Mouse (Mus musculus) retina, postnatal 7 days (tissue): ENCODE results near the gene Hps6.

Experiments used
- DNase-seq: peaks from one replicate; pipeline ENCODE4 v3.0.0-alpha.2; 2012; ENCODE audit warnings: low read depth, low spot score

The Hps6 gene

GRCm38 (mm10) chr19:46044993-46045695, 41.8 kb downstream of the Hps6 start, which contains the start of gene Ldb1:
Ldb1 (minus strand) TSS chr19:46045214.
- peak; percentile 77 for DNase-seq

DNA sequence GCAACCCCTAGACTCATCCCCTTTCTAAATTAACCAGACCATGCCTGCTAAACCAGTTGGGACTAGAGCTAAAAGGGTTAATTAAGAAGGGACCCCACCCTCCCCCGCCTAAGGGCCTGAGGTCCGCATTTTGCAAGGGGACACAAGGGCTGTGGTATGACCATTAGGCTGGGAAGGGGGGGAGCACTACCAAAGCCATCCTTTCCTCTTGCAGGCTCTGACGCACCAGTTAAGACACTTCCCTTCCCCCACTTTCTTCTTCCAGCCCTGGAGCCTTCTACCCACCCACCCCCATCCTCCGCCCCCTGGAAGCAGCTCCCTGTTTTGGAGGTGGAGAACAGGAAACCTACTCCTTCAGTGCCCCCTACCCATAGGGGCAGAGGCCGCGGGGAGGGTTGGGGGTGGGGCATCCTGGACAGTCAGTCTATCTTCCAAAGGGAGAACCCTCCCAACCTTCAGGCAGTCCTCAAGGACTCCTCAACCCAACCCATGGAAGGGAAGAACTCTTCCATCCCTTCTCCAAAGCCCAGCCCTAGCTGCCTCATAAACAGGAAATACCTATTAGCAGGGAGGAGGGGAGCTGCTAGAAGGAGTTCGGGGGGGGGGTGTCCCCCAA, 42.5 kb downstream of the Hps6 start:
- DNase-seq, result no peak

DNA sequence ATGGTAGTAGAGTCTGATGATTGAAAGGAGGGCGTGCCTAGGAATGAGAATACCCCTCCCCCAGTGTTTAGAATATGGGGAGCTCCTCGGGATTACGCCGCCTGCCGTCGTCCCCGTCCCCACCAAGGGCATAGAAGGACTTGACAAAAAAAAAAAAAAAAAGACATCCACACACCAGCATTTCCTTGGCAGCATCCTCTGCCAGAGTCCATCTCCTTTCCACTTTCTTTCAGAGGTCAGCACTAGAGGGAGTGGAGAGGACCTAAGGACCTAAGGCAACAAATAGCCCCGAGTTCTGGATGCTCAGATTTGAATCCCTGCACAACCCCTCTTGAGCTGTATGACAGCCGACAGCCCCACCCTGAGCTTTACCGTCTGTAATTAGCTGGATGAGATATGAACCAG, 43.3 kb downstream of the Hps6 start:
- DNase-seq, result no peak

DNA sequence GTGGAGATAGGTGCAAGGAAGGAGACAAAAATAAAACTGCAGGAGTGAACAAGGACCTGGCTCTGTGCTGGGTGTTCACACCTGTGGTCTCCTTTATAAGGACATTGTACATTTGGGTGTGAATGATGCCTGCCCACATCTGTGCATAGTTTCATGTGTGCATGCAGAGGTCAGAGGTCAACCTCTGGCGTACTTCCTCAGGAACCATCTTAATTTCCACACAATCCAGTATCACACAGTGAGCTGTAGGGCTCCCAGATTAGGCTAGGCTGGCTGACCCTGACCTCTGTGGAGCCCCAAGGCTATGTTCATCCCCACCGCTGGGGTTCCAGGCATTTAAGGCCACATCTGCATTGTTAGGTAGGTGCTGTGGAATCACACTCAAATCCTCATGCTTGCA, 44.1 kb downstream of the Hps6 start:
- DNase-seq, result no peak

DNA sequence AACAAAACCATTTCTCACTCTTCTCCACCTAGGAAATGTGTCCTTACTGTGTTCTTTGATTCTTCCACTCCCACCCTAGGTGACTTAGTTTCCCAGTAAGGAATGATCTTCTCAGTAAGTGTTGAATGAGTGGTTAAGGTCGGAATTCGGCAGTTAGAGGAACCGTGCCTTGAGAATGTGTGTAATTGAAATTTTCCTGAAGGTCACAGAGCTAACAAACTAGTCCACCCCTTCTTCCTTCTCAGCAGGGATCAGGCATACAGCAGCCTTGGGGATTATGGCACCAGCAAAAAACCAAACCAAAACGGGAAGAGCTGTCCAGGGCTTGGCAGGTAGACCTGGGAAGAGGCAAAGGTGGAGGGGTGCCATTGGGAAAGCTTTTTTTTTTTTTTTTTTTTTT, 45.8 kb downstream of the Hps6 start:
- DNase-seq, result no peak

DNA sequence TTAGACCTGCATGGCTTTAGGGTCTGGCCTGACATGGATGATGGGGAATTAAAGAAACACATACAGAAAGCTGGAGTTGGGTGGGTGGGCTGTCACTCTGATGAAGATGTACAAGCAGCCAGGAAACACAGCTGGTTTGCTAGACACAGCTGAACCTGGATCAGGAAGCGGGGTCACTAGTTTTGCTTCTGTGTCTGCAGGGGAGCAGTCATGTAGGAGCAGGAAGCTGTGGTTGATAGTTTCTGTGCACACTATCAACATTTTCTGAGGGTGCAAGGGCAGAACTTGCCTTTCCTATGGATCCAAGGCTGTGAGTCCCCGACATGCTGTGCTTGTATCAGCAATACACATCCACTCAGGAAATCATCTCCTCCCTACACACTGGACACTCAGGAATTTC, 47.2 kb downstream of the Hps6 start:
- no peak for DNase-seq
